Mouse (Mus musculus): Measurements from ENCODE around the gene Sept1. TPM values are rescaled to one million over a fixed set of nuclear protein-coding genes. Genes with fewer than 3 reads are reported as not detected.

The Sept1 gene
- polyA plus RNA-seq, 1 experiment, result 38.4 TPM

DNA sequence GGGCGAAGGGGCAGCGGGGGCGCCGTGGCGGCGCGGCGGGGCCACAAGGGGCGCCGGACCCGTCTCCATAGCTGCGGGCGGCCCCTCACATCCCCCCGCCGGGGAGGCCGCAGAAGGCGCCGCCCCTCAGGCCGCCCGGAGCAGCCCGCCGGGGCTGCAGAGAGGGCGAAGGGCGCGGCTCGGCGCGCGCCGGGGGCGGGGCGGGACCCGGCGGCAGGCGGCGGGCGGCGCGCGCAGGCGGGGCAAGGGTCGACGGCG is 24.7 kb downstream of the Sept1 start, which contains the start of gene Tbc1d10b:
Gene Tbc1d10b (minus strand): TSS at position 174 of the 258 bp plus-strand sequence.
- H3K36me3 ChIP-seq (ENCODE audit: control insufficient read depth, insufficient read depth, low read length), result no peaks in the 10 kb centered on the region
- H3K4me1 ChIP-seq (ENCODE audit: control insufficient read depth, insufficient read depth, low read length), result peaks cover 8% of the 10 kb centered on the region; the same call in 1 of the 2 replicates
- no peak for TF ChIP-seq POLR2A (IDR thresholded peaks at IDR 0.05; ENCODE audit: low read depth, low read length)
- peak within 1 kb of the TSS; percentile 97 for H3K4me3 ChIP-seq (ENCODE audit: insufficient read depth, low read depth, low read length)
- no peak for DNase-seq
- WGBS, result 2% methylated on average over 40 of the region's 44 CpGs
- peak within 1 kb of the TSS; percentile 76 for H3K27ac ChIP-seq (ENCODE audit: insufficient read depth, low read depth, low read length)
- no peaks in the 10 kb centered on the region for H3K27me3 ChIP-seq (replicated peaks; ENCODE audit: control insufficient read depth, insufficient read depth, low read length)

DNA sequence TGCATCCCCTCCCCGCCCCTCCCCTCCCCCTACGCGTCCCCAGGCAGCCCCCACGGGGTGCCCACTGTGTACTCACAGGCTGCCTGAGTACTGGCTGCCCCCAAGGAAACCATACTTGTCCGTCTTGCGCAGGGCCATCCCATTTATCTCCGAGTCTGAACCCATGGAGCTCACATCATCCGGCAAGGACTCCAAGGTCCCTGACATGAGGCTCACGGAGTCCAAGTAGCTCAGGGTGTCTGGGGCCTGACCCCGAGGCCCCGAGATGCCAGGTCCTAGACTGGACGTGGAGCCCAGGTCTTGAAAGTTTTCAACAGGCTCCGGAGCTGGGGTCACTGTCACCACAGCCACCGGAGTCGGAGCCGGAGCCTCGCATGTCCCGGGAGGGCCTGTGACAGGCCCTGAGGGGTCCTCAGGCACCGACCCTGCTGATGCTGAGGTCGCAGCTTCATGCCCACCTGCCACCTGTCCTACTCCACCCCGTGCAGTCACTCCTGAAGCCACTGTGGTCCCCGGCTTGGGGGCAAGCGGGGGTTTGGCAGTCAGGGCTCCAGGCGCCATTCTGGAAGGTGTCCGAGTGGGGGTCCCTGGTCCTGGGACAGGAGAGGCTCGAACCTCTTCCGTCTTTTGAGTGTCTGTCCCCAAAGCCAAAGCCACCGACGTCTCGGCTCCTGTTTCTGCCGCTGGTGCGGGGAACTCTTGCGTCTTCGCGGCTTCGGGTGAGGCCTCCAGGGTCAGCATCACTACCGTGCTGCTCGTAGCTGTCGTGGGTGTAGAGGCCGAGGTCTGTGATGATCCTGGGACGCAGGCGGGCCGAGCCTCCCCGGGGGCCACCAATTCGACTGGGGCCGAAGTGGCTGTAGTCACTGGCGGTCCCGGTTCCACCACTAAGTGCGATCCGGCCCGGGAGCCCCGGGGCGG is 25.3 kb downstream of the Sept1 start:
- H3K4me3 ChIP-seq (ENCODE audit: insufficient read depth, low read depth, low read length), result peak overlapping the region; percentile 97
- no peaks in the 10 kb centered on the region for H3K36me3 ChIP-seq (ENCODE audit: control insufficient read depth, insufficient read depth, low read length)
- TF ChIP-seq POLR2A (IDR thresholded peaks at IDR 0.05; ENCODE audit: low read depth, low read length) (no peak), CTCF (conservative IDR thresholded peaks at IDR 0.05; ENCODE audit: insufficient read depth, insufficient read length, low read depth, low read length) (no peak)
- peak overlapping the region; percentile 76 for H3K27ac ChIP-seq (ENCODE audit: insufficient read depth, low read depth, low read length)
- H3K27me3 ChIP-seq (replicated peaks; ENCODE audit: control insufficient read depth, insufficient read depth, low read length), result no peaks in the 10 kb centered on the region
- under 1% methylated on average over 53 of the region's 53 CpGs for WGBS
- no peak for DNase-seq
- H3K4me1 ChIP-seq (ENCODE audit: control insufficient read depth, insufficient read depth, low read length), result peaks cover 8% of the 10 kb centered on the region; the same call in 1 of the 2 replicates

DNA sequence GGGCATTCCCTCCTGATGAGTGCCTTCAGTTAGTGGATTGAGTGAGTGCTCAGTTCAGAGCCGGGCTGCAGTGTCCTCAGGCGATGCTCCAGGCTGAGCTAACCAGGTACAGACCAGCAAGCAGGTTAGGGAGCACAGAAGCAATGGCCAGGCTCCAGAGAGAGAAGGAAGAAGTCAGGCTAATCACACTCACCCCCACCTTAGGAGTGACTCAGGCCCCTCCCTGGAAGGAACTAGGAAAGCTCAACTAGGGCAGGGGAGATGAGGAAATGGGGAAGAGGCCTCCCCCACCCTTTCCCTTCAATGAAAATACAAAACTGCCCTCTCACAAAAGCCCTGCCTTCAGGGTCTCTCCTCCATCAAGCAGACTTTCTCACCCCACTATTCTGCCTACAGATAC is 26.3 kb downstream of the Sept1 start:
- Histone ChIP-seq H3K27ac (ENCODE audit: insufficient read depth, low read depth, low read length) (no peak overlapping the region), H3K4me3 (ENCODE audit: insufficient read depth, low read depth, low read length) (peak overlapping the region; percentile 97), H3K27me3 (replicated peaks; ENCODE audit: control insufficient read depth, insufficient read depth, low read length) (no peaks in the 10 kb centered on the region), H3K4me1 (ENCODE audit: control insufficient read depth, insufficient read depth, low read length) (peaks cover 8% of the 10 kb centered on the region; the same call in 1 of the 2 replicates), H3K36me3 (ENCODE audit: control insufficient read depth, insufficient read depth, low read length) (no peaks in the 10 kb centered on the region)
- 27% methylated on average over 2 of the region's 2 CpGs for WGBS
- no peak for TF ChIP-seq CTCF (conservative IDR thresholded peaks at IDR 0.05; ENCODE audit: insufficient read depth, insufficient read length, low read depth, low read length)
- TF ChIP-seq POLR2A (IDR thresholded peaks at IDR 0.05; ENCODE audit: low read depth, low read length), result no peak
- no peak for DNase-seq

DNA sequence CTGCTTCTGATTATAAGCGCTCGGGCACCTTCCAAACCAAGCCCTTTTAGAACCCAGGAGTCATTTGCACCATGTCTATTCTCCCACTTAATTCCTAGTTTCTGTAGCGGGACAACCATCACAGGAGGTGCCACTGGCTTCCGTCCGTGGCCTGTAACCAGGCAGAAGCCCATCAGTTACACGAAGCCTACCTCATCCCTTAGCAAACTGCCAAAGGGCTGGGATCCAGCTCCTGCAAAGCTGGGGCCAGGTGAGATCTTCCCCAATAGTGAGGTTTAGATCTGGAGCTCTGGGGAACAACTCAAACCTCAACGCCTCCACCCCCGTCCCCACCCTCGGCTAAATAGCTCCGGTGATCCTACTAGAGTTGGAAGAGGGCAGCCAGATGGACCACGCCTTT is 36.4 kb downstream of the Sept1 start:
- H3K36me3 ChIP-seq (ENCODE audit: control insufficient read depth, insufficient read depth, low read length), result no peaks in the 10 kb centered on the region
- H3K4me1 ChIP-seq (ENCODE audit: control insufficient read depth, insufficient read depth, low read length), result peaks cover 12% of the 10 kb centered on the region
- no peaks in the 10 kb centered on the region for H3K27me3 ChIP-seq (replicated peaks; ENCODE audit: control insufficient read depth, insufficient read depth, low read length)
- no peak overlapping the region for H3K27ac ChIP-seq (ENCODE audit: insufficient read depth, low read depth, low read length)
- no peak for DNase-seq
- 49% methylated on average over 11 of the region's 11 CpGs for WGBS
- H3K4me3 ChIP-seq (ENCODE audit: insufficient read depth, low read depth, low read length), result no peak overlapping the region
- TF ChIP-seq POLR2A (IDR thresholded peaks at IDR 0.05; ENCODE audit: low read depth, low read length) (no peak), CTCF (conservative IDR thresholded peaks at IDR 0.05; ENCODE audit: insufficient read depth, insufficient read length, low read depth, low read length) (no peak)

DNA sequence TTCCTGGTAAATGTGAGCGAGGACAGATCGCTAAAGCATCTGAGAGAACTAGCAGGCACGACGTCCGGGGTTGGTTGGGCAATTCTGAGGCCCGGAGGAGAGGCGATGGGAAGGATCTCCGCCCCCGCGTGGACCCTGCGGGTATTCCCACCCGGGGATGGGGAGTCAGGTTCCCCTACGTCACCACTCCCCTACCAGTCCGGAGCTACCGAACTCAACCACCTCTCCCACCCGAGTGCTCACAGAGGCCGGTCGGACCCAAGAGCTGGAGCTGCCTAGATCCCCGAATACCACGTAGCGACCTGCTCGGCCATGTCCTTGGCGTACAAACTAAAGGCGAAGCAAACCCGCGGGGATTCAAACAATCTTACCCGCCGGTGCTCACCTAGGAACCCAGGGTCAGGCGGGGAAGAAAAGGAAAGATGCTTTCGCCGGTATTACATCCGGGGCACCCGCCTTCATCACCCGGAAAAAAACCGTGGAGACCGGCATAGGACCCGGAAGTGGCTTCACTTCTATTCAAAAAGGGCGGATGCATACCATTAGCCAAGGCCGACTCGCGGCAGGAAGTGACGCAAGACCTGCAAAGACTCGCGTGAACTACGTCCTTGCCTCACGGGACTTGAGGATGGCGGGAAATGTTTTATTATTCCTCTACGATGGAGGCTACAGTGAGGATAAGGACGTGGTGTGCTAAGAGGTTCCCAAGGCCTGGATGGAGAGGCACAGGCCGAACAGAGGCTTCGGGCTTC is 37.2 kb downstream of the Sept1 start, which contains the start of gene Cd2bp2:
Gene Cd2bp2 (minus strand): TSS at position 507 of the 752 bp plus-strand sequence.
- Histone ChIP-seq H3K27ac (ENCODE audit: insufficient read depth, low read depth, low read length) (peak within 1 kb of the TSS; percentile 49), H3K36me3 (ENCODE audit: control insufficient read depth, insufficient read depth, low read length) (no peaks in the 10 kb centered on the region), H3K4me3 (ENCODE audit: insufficient read depth, low read depth, low read length) (peak within 1 kb of the TSS; percentile 69), H3K27me3 (replicated peaks; ENCODE audit: control insufficient read depth, insufficient read depth, low read length) (no peaks in the 10 kb centered on the region), H3K4me1 (ENCODE audit: control insufficient read depth, insufficient read depth, low read length) (peaks cover 12% of the 10 kb centered on the region)
- no peak for TF ChIP-seq POLR2A (IDR thresholded peaks at IDR 0.05; ENCODE audit: low read depth, low read length)
- no peak for TF ChIP-seq CTCF (conservative IDR thresholded peaks at IDR 0.05; ENCODE audit: insufficient read depth, insufficient read length, low read depth, low read length)
- DNase-seq, result peak; percentile 99
- WGBS, result under 1% methylated on average over 51 of the region's 51 CpGs

DNA sequence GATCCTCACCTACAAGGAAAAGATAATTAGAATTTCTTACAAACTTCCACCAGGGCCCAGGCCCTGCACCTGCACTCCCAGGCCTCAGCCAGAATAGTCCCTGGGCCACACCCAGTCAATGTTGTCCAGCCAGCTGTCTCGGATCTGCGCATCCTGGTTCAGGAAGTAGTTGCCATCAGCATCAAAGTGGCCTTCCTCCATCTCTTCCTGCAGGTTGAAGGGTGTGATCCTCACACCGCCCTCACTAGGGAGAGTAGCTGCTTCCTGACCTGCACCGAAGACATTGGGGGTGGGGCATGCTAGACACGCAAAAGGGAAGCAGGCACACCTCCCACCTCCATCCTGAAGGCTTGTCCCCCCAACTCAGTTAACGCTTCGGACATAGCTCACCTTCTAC is 38.3 kb downstream of the Sept1 start:
- TF ChIP-seq CTCF (conservative IDR thresholded peaks at IDR 0.05; ENCODE audit: insufficient read depth, insufficient read length, low read depth, low read length) (no peak), POLR2A (IDR thresholded peaks at IDR 0.05; ENCODE audit: low read depth, low read length) (no peak)
- H3K27me3 ChIP-seq (replicated peaks; ENCODE audit: control insufficient read depth, insufficient read depth, low read length), result no peaks in the 10 kb centered on the region
- DNase-seq, result no peak
- H3K36me3 ChIP-seq (ENCODE audit: control insufficient read depth, insufficient read depth, low read length), result no peaks in the 10 kb centered on the region
- peaks cover 12% of the 10 kb centered on the region for H3K4me1 ChIP-seq (ENCODE audit: control insufficient read depth, insufficient read depth, low read length)
- H3K27ac ChIP-seq (ENCODE audit: insufficient read depth, low read depth, low read length), result no peak overlapping the region
- peak overlapping the region; percentile 69; the same call in 1 of the 2 replicates for H3K4me3 ChIP-seq (ENCODE audit: insufficient read depth, low read depth, low read length)
- 46% methylated on average over 7 of the region's 7 CpGs for WGBS

Data from kidney, adult 2 months (tissue).